Mouse (Mus musculus) liver, embryonic 15.5 days (tissue): ENCODE data around the gene Olfr1262. TPM values are rescaled to one million over a fixed set of nuclear protein-coding genes. Genes with fewer than 3 reads are reported as not detected.

Experiments
- ATAC-seq: fragments of 200-750 bp; cut with Nextera tagmentation; 2 replicates; pipeline ENCODE4 v1.8.0; 2017; ENCODE audit warnings: moderate number of reproducible peaks, mild to moderate bottlenecking, moderate library complexity; ENCODE audit not compliant: insufficient read depth
- H3K27ac ChIP-seq: fragments of 300-500 bp; sonication (generic); replicated peaks from 2 replicates; pipeline ENCODE4 v1.5.1; 2015; ENCODE audit warnings: mild to moderate bottlenecking, inconsistent platforms
- H3K27me3 ChIP-seq: fragments of 300-500 bp; sonication (generic); 2 replicates; pipeline ENCODE4 v1.6.1; 2015; ENCODE audit warnings: mild to moderate bottlenecking, inconsistent platforms
- H3K36me3 ChIP-seq: fragments of 300-500 bp; sonication (generic); replicated peaks from 2 replicates; pipeline ENCODE4 v1.6.1; 2015; ENCODE audit warnings: moderate library complexity, mild to moderate bottlenecking, inconsistent platforms
- H3K4me1 ChIP-seq: fragments of 300-500 bp; sonication (generic); replicated peaks from 2 replicates; pipeline ENCODE4 v1.6.1; 2015; ENCODE audit warnings: inconsistent platforms
- H3K4me2 ChIP-seq: fragments of 300-500 bp; sonication (generic); 2 replicates; pipeline ENCODE4 v1.6.1; 2015; ENCODE audit warnings: moderate library complexity, mild to moderate bottlenecking, inconsistent platforms
- H3K4me3 ChIP-seq: fragments of 300-500 bp; sonication (generic); replicated peaks from 2 replicates; pipeline ENCODE4 v1.5.1; 2015; ENCODE audit warnings: mild to moderate bottlenecking, inconsistent platforms
- H3K9ac ChIP-seq: fragments of 300-500 bp; sonication (generic); 2 replicates; pipeline ENCODE4 v1.6.1; 2015; ENCODE audit warnings: moderate library complexity, mild to moderate bottlenecking, inconsistent platforms
- H3K9me3 ChIP-seq: fragments of 300-500 bp; sonication (generic); replicated peaks from 2 replicates; pipeline ENCODE4 v1.6.1; 2016; ENCODE audit warnings: inconsistent platforms
- WGBS: fragments of 180-500 bp; shearing (Covaris S2); methylation state at CpG from one replicate; pipeline ENCODE4 v1.1.7; 2015; ENCODE audit warnings: mixed read lengths; ENCODE audit not compliant: insufficient replicate concordance; 5-methylcytosine and 5-hydroxymethylcytosine counted together
- polyA plus RNA-seq: library from polyadenylated mRNA; unstranded; fragments of >200 nt; fragmentation: Nextera tagmentation; extraction: Ambion mirVana; gene quantifications from 2 replicates; pipeline ENCODE4 v1.2.1, GENCODE M21; 2015

Olfr1262 gene
- not detected in 2 replicates for polyA plus RNA-seq

DNA sequence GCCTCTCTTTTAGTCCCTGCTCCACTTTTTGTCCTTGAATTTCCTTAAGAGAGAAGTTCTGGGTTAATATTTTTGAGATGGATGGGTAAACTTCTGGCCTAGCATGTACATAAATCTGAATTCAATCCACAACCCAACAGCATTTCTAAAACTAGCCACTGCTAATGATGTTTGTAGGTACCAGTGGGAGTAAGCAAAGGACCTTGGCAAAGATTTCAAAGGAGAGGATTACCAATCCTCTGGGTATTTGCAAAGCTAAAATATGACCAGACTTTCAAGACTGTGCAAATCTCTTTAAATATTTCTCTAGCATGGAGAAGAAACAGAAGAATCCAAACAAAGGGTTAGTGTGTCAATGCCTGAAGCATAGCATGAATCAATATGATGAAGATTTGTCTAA, at the start of gene Olfr1262:
Gene Olfr1262, plus strand, starts transcription at position 301 of the 400 bp plus-strand sequence.
- Histone ChIP-seq H3K27ac (no peak within 1 kb of the TSS), H3K9me3 (no peaks in the 10 kb centered on the region), H3K4me1 (no peaks in the 10 kb centered on the region), H3K9ac (no peak within 1 kb of the TSS), H3K4me2 (no peak within 1 kb of the TSS), H3K36me3 (no peaks in the 10 kb centered on the region), H3K27me3 (no peaks in the 10 kb centered on the region), H3K4me3 (no peak within 1 kb of the TSS)
- ATAC-seq, result no peak

GRCm38 (mm10) chr2:89974184-89974583, 25.8 kb upstream of the Olfr1262 start, which contains the start of gene Olfr1260:
Gene Olfr1260 (plus strand): TSS chr2:89974340.
- Histone ChIP-seq H3K9me3 (no peaks in the 10 kb centered on the region), H3K36me3 (no peaks in the 10 kb centered on the region), H3K4me2 (no peak within 1 kb of the TSS), H3K27me3 (no peaks in the 10 kb centered on the region), H3K9ac (no peak within 1 kb of the TSS), H3K27ac (no peak within 1 kb of the TSS), H3K4me1 (no peaks in the 10 kb centered on the region), H3K4me3 (no peak within 1 kb of the TSS)
- ATAC-seq, result no peak
- WGBS, result 43% methylated on average over 2 of the region's 2 CpGs

DNA sequence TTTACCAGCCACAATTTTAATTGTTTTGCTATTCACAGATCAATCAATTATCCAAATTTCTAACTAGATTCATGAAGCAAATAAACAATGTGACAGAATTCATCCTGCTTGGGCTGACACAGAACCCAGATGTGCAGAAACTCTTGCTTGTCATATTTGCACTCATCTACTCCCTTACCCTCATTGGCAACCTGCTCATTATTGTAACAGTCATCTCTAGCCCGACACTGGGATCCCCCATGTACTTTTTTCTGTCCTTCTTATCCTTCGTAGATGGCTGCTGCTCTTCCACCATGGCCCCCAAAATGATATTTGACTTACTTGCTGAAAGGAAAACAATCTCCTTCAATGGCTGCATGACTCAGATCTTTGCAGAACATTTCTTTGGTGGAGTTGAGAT, 22.2 kb upstream of the Olfr1262 start:
- no peaks in the 10 kb centered on the region for H3K27me3 ChIP-seq
- H3K4me2 ChIP-seq, result no peak overlapping the region
- 52% methylated on average over 2 of the region's 2 CpGs for WGBS
- no peak overlapping the region for H3K9ac ChIP-seq
- no peak overlapping the region for H3K27ac ChIP-seq
- H3K4me1 ChIP-seq, result no peaks in the 10 kb centered on the region
- no peak overlapping the region for H3K4me3 ChIP-seq
- no peak for ATAC-seq
- H3K36me3 ChIP-seq, result no peaks in the 10 kb centered on the region
- H3K9me3 ChIP-seq, result no peaks in the 10 kb centered on the region

- Histone ChIP-seq H3K36me3 (no peaks in the 10 kb centered on the region), H3K9ac (no peak within 1 kb of the TSS), H3K4me3 (no peak within 1 kb of the TSS), H3K4me2 (no peak within 1 kb of the TSS), H3K27ac (no peak within 1 kb of the TSS), H3K27me3 (no peaks in the 10 kb centered on the region), H3K9me3 (no peaks in the 10 kb centered on the region), H3K4me1 (no peaks in the 10 kb centered on the region)
- no peak for ATAC-seq
These were observed 9.0 kb upstream of the Olfr1262 start, which contains the start of gene Olfr1261 for GRCm38 (mm10) chr2:89990921-89991320. Gene Olfr1261 (plus strand): TSS chr2:89991221.

GRCm38 (mm10) chr2:90011831-90012230, 11.9 kb downstream of the Olfr1262 start, which contains the start of gene Olfr1263:
Gene Olfr1263 (plus strand): TSS chr2:90012131.
- no peaks in the 10 kb centered on the region for H3K27me3 ChIP-seq
- no peaks in the 10 kb centered on the region for H3K36me3 ChIP-seq
- no peak within 1 kb of the TSS for H3K4me2 ChIP-seq
- H3K27ac ChIP-seq, result no peak within 1 kb of the TSS
- no peaks in the 10 kb centered on the region for H3K9me3 ChIP-seq
- H3K9ac ChIP-seq, result no peak within 1 kb of the TSS
- H3K4me3 ChIP-seq, result no peak within 1 kb of the TSS
- no peak for ATAC-seq
- WGBS, result 44% methylated on average over 2 of the region's 2 CpGs
- H3K4me1 ChIP-seq, result no peaks in the 10 kb centered on the region

- no peak within 1 kb of the TSS for H3K4me2 ChIP-seq
- no peak within 1 kb of the TSS for H3K4me3 ChIP-seq
- WGBS, result 51% methylated on average over 2 of the region's 2 CpGs
These were observed 25.5 kb downstream of the Olfr1262 start, which contains the start of gene Olfr1264 for GRCm38 (mm10) chr2:90025477-90025876. Gene Olfr1264 (minus strand): TSS chr2:90025577.

GRCm38 (mm10) chr2:90035037-90035436, 35.1 kb downstream of the Olfr1262 start, which contains the start of gene Olfr1265:
Gene Olfr1265 (plus strand): TSS chr2:90035337.
- ATAC-seq, result no peak
- H3K9me3 ChIP-seq, result no peaks in the 10 kb centered on the region
- no peaks in the 10 kb centered on the region for H3K36me3 ChIP-seq
- H3K27me3 ChIP-seq, result no peaks in the 10 kb centered on the region
- H3K9ac ChIP-seq, result no peak within 1 kb of the TSS
- H3K27ac ChIP-seq, result no peak within 1 kb of the TSS
- H3K4me1 ChIP-seq, result no peaks in the 10 kb centered on the region
- H3K4me2 ChIP-seq, result no peak within 1 kb of the TSS
- H3K4me3 ChIP-seq, result no peak within 1 kb of the TSS

More at GRCm38 (mm10) chr2:90025477-90025876, 25.5 kb downstream of the Olfr1262 start, which contains the start of gene Olfr1264:
- H3K36me3 ChIP-seq, result no peaks in the 10 kb centered on the region
- no peak for ATAC-seq
- no peak within 1 kb of the TSS for H3K9ac ChIP-seq
- no peak within 1 kb of the TSS for H3K27ac ChIP-seq
- no peaks in the 10 kb centered on the region for H3K4me1 ChIP-seq
- no peaks in the 10 kb centered on the region for H3K9me3 ChIP-seq
- no peaks in the 10 kb centered on the region for H3K27me3 ChIP-seq

Other genes starting within 250 kb of the Olfr1262 start
- gene Olfr1253, start 243.1 kb upstream of the Olfr1262 start, polyA plus RNA-seq, result not detected in 2 replicates
- gene Olfr1254, start 206.5 kb upstream of the Olfr1262 start, polyA plus RNA-seq, result not detected in 2 replicates
- not detected in 2 replicates for gene Olfr1255, start 188.1 kb upstream of the Olfr1262 start, polyA plus RNA-seq
- not detected in 2 replicates for gene Olfr1256, start 158.6 kb upstream of the Olfr1262 start, polyA plus RNA-seq
- not detected in 2 replicates for gene Olfr48, start 151.9 kb upstream of the Olfr1262 start, polyA plus RNA-seq
- gene Olfr1257, start 121.7 kb upstream of the Olfr1262 start, polyA plus RNA-seq, result not detected in 2 replicates
- gene Olfr1258, start 72.8 kb upstream of the Olfr1262 start, polyA plus RNA-seq, result not detected in 2 replicates
- not detected in 2 replicates for gene Olfr1259, start 51.5 kb upstream of the Olfr1262 start, polyA plus RNA-seq
- gene Olfr1260, start 25.8 kb upstream of the Olfr1262 start, polyA plus RNA-seq, result not detected in 2 replicates
- not detected in 2 replicates for gene Olfr1261, start 8.9 kb upstream of the Olfr1262 start, polyA plus RNA-seq
- gene Olfr1263, start 12.0 kb downstream of the Olfr1262 start, polyA plus RNA-seq, result not detected in 2 replicates
- gene Olfr1264, start 25.4 kb downstream of the Olfr1262 start, polyA plus RNA-seq, result not detected in 2 replicates
- gene Olfr1265, start 35.2 kb downstream of the Olfr1262 start, polyA plus RNA-seq, result not detected in 2 replicates
- not detected in 2 replicates for gene Olfr140, start 63.4 kb downstream of the Olfr1262 start, polyA plus RNA-seq
- gene Olfr1269, start 121.3 kb downstream of the Olfr1262 start, polyA plus RNA-seq, result not detected in 2 replicates
- not detected in 2 replicates for gene Olfr32, start 142.2 kb downstream of the Olfr1262 start, polyA plus RNA-seq
- gene Olfr1270, start 152.9 kb downstream of the Olfr1262 start, polyA plus RNA-seq, result not detected in 2 replicates
- not detected in 2 replicates for gene Olfr1506, start 224.3 kb downstream of the Olfr1262 start, polyA plus RNA-seq